Mouse (Mus musculus) gonadal fat pad, adult 2 months (tissue): Measurements from ENCODE around the gene Tmem265. TPM values are rescaled to one million over a fixed set of nuclear protein-coding genes. Genes with fewer than 3 reads are reported as not detected.

ENCODE experiments used
- DNase-seq: peaks from one replicate; pipeline ENCODE4 v3.0.0-alpha.2; 2012; ENCODE audit warnings: low read depth
- polyA plus RNA-seq: library from polyadenylated mRNA; depleted of rRNA; stranded (reverse); fragments of >200 nt; gene quantifications from 2 replicates; pipeline ENCODE4 v1.2.3, GENCODE M21; 2012

Gene Tmem265
- polyA plus RNA-seq, 1 experiment: 0.18 TPM

DNA sequence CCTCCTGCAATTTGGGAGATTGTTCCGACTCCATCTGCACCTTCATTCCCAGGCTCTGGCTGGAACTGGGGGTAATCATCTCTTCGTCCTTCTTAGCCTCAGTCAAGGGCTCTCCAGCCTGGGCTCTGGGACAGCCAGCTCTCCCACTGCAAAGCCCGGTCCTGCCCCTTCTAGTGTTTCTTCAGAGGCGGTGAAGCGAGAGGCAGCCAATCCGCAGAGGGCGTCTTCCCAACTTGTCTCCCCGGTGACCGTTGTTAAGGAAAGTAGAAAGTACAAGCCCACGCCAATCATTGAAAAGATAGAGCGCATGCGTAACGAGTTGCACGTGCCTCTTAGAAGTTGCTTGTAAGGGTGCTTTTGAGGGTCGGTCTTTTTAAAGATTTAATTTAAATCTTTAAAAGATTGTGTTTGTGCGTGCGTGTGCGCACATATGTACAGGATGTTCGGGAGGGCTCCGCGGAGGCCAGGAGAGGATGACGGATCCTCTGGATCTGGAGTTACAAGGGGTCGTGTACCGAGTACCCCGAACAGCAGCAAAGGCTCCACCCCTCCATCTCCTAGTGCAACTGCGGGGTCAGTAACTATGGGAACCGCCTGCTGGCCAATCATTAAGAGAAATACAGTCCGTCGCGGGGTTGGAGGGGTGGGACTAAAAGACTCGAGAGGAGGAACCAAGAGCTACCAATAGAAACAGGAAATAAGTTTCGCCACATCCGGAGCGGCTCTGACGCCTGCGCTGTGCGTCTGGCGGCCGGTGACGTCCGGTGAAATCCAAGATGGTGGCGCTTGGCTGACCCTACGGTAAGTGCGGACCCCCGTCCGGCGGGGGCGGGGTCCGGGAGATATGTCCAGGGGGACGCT, 27.1 kb downstream of the Tmem265 start, which contains the start of the genes Ccdc189 and Rnf40:
TSS of gene Ccdc189 (minus strand) at position 585 of the 861 bp plus-strand sequence.
TSS of gene Rnf40 (plus strand) at position 757 of the 861 bp plus-strand sequence.
- DNase-seq: peak; percentile 84

DNA sequence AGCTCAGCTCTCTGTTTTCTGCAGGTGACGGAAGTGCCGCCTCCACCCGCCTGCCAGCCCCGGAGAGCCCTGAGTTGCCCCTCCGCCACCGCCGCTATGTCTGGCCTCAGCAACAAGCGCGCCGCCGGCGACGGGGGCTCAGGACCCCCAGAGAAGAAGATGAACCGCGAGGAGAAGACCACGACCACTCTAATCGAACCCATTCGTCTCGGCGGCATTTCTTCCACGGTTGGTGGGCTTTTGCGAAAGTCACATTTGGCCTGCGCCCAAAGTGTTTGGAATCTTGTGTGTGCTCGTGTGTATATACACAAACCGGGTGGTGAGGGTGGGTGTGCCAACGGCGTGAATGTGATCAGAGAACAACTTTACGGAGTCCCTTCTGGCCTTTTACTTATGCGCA, 27.7 kb downstream of the Tmem265 start:
- DNase-seq: no peak

DNA sequence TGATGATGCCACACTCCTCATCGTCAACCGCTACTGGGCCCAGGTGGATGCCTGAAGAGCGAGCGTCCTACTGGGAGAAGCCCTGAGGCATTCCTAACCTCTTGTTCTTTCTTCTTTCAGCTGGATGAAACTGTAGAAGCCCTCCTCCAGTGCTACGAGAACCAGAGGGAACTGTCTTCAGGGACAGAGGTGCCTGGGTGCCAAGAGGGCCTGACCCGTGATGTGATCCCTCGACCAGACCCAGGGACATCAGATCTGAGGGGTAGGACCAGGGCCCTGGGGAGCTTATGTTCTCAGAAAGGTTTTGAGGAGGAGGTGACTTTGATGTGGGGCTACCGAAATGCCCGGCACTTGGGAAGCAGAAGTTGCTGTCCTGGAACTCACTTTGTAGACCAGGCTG, 28.4 kb downstream of the Tmem265 start:
- DNase-seq: no peak

DNA sequence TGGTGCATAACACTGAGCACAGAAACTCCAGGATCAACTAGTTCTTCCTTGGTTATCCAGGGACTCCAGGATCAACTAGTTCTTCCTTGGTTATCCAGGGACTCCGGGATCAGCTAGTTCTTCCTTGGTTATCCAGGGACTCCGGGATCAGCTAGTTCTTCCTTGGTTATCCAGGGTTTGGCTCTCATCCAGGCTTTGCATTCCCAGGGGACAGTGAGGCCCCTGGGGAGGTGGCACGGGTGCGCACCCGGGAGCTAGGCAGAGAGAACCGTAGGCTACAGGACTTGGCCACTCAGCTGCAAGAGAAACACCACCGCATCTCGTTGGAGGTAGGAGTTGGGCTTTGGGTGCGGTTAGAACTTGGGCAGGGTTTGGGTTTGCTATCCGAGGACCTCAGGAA, 29.9 kb downstream of the Tmem265 start:
- no peak for DNase-seq

DNA sequence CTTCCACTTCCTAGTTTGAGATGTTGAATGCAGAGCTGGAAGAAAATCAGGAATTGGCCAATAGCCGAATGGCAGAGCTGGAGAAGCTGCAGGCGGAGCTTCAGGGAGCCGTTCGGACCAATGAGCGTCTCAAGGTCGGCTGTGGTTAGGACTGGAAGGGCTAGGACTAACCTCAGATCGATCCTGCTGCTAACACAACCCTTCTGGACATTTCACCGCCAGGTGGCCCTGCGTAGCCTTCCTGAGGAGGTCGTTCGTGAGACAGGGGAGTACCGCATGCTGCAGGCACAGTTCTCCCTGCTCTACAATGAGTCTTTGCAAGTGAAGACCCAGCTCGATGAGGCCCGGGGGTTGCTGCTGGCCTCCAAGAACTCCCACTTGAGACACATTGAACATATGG, 31.4 kb downstream of the Tmem265 start:
- no peak for DNase-seq

DNA sequence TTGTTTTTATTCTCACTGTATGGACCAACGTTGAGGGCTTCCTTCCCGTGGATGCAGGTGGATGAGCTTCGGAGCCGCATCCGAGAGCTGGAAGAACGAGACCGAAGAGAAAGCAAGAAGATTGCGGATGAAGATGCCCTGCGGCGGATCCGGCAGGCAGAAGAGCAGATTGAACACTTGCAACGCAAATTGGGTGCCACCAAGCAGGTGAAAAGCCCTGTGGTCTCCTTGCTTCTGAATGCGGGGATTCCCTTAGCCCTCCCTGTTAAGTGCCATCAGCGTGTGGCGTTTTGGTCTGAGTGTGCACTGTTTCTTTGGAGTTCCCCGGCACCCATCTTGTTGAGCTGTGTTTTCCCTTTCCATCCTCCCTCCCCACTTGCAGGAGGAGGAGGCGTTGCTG, 35.6 kb downstream of the Tmem265 start:
- DNase-seq: no peak

DNA sequence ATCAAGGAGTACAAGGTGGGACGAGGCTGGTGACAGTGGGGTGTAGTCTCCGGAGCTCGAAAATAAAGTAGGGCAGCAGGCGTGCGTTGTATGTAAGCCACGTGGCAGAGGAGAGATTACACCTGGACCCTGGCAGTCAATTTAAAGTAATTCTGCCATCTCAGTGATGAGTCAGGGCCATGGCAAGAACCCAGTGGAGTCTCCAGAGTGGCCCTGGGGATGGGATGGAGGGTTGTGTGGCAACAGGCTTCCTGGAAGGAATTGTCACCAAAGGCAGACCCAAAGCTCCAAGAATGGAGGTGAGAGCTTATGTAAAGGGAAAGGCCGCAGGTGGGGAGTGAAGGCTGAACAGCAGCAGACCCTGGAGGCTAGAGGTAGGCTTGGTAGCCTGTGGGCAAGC, 39.4 kb downstream of the Tmem265 start:
- DNase-seq: no peak

DNA sequence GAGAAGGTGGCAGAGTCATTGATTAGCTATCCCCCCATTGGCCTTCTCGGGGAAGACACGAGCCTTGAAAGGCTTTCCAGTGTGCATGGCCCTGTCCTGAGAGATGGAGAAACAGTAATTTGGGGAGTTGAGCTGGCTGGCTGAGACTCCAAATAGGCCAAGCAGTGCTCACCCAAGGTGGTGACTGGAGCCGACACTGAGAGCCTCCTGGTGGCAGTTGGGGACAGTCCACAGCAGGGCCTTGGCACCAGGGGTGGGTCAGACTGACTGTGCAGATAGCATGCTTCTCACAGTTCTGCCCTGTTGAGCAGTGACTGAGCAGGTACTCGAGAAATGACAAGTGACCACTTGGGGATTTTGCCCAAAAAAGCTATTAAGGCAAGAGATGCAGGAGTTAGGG, 40.5 kb downstream of the Tmem265 start:
- DNase-seq: no peak

DNA sequence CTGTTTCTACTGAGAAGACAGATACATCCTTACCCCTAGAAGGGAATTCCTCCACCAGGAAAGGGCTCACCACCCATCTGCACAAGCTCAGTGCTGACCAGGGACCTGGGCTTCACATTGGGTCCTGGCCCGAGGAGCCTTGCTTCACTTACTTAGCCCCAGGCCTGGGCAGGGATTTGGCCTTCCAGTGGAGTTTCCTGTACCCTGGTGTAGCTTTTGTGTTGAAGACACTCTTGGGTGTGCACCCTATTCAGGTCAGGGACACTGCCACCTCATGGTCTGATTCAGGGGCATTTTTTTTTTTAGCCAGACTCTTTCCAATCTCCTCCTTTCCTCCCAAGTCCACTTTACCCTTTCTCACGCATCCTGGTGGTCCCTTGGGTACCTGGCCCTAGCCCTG, 41.7 kb downstream of the Tmem265 start:
- no peak for DNase-seq

DNA sequence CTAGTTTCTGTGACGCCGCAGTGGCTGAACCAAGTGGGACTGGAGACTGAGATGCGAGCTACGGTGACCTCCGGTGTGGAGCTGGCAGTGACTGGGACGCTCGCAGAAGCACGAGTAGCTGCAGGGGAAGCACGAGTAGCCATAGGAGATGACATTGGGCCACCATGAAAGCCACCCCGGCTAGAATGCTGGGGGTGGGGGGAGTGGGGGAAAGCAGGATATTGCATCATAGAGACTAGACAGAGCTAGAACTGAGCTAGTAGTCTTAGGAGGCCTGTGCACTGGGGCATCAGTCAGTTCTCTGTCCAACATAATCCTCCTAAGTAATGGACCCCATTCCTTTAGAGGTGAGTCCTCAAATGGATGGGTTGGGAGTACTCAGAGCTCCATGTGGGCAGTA, 43.1 kb downstream of the Tmem265 start:
- no peak for DNase-seq

DNA sequence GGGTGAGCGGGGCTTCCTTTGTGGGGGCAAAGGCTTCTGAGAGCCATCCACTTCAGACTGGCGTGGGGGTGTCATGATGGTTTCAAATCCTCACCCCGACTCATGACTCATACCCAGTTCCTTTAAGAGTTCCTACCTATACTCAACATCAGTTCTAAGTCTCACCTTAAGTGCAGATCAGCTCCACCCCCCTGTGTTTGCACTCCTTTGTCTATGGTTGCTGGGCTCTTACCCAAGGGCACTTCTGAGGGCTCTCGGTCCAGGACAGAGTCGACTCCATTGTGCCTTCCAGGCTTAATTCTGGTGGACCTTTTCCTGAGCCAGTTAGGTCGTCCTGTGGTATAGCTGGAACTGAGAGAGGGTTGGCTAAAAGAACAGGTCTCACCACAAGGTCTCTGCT, 46.0 kb downstream of the Tmem265 start:
- DNase-seq: no peak

DNA sequence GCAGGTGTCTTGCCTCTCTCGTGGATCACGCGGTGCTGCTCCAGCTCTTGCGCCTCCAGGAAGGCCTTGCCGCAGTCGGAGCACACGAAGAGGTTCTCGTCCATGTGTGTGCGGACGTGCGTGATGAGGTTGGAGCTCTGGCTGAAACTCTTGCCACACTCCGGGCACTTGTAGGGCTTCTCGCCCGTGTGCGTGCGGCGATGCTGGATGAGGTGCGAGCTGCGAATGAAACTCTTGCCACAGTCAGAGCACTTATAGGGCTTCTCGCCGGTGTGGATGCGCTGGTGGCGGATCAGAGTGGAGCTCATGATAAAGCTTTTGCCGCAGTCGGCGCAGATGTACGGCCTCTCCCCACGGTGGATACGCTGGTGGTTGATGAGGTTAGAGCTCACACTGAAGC, 49.8 kb downstream of the Tmem265 start:
- DNase-seq: no peak

DNA sequence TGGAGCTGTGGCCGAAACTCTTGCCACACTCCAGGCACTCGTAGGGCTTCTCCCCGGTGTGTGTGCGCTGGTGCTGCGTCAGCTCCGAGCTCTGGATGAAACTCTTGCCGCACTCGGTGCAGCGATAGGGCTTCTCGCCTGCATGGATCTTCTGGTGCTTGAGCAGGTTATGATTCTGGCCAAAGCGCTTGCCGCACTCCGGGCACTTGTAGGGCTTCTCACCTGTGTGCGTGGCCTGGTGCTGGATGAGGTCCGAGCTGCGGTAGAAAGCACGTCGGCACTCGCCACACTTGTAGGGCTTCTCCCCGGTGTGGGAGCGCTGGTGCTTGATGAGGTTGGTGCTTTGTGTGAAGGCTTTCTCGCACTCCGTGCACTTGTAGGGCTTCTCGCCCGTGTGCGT, 50.4 kb downstream of the Tmem265 start:
- DNase-seq: no peak

DNA sequence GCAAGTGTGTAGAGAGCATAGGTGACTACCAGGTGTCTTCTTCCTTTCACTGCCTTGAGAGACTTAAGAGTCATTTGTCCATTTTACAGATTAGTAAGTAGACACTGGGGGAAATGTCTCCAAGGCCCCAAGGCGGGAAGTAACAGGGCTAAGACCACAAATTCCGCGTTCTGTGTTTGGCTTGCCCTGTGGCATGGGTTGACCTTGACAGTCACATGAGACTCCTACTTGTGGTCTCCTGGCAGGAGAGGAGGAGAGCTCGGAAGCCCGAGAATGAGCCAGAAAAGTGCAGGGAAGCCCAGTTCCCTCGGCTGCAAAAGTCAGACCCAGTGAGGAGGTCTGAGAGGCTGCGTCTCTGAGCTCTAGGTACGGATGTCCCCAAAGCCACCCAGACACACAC, 52.3 kb downstream of the Tmem265 start:
- no peak for DNase-seq

DNA sequence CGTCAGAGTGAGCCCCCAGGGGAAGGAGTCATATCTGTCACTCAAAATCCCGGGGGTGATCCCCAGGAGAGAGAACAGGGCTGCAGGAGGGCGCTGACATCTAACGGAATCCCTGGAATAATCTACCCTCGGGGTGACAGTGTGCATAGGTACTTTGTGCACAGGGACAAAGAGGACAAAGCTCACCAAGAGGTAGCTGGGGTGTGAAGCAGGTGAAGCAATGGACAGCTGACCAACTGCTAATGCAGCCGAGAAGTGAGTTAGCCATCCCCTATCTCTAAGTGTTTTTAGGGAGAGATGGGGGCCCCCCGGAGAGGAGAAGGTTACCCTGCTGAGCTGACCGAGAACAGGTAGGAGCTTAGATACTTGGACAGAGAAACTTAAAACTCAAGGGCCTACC, 52.9 kb downstream of the Tmem265 start:
- DNase-seq: no peak

DNA sequence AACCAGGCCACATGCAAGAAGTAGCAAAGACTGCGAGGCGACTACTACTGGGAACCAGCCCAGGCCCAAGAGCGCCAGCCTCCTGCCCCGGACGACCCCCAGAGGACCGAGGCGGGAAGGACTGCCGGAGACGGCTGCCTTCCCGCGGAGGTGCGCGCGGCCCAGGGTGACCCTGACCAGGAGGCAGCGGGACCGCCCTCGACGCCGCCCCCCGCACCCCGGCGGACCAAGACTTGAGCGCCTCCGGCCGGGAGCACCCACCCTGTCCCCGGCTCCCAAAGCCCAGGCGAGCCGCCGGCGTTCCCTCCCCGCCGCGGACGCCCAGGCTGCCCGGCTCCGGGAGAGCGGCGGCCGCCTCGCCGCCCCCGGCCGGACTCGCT, 53.3 kb downstream of the Tmem265 start:
- no peak for DNase-seq

GRCm38 (mm10) chr7:127614891-127615843, 54.0 kb downstream of the Tmem265 start, which contains the start of gene Zfp629:
TSS of gene Zfp629 (minus strand) at chr7:127615797.
- DNase-seq: no peak

- DNase-seq: no peak
These were observed 55.1 kb downstream of the Tmem265 start for GRCm38 (mm10) chr7:127616336-127616735.
